Mouse (Mus musculus) forebrain, embryonic 16.5 days (tissue): ENCODE data around the gene Mesp2. TPM values are rescaled to one million over a fixed set of nuclear protein-coding genes. Genes with fewer than 3 reads are reported as not detected.

Source experiments
- ATAC-seq: fragments of 200-750 bp; cut with Nextera tagmentation; 2 replicates; pipeline ENCODE4 v1.8.0; 2017; ENCODE audit warnings: mild to moderate bottlenecking, moderate library complexity
- H3K27ac ChIP-seq: fragments of 300-500 bp; sonication (generic); 2 replicates; pipeline ENCODE4 v1.5.1; 2014; ENCODE audit warnings: low read length, control low read depth
- H3K27me3 ChIP-seq: fragments of 300-500 bp; sonication (generic); replicated peaks from 2 replicates; pipeline ENCODE4 v1.6.1; 2014; ENCODE audit warnings: low read length; ENCODE audit not compliant: control insufficient read depth, insufficient read depth
- H3K36me3 ChIP-seq: fragments of 300-500 bp; sonication (generic); 2 replicates; pipeline ENCODE4 v1.6.1; 2014; ENCODE audit not compliant: control insufficient read depth, insufficient read depth
- H3K4me1 ChIP-seq: fragments of 300-500 bp; sonication (generic); replicated peaks from 2 replicates; pipeline ENCODE4 v1.6.1; 2014; ENCODE audit warnings: low read length; ENCODE audit not compliant: control insufficient read depth, insufficient read depth
- H3K4me2 ChIP-seq: fragments of 300-500 bp; sonication (generic); 2 replicates; pipeline ENCODE4 v1.6.1; 2014; ENCODE audit warnings: mild to moderate bottlenecking, low read length, control low read depth
- H3K4me3 ChIP-seq: fragments of 300-500 bp; sonication (generic); replicated peaks from 2 replicates; pipeline ENCODE4 v1.5.1; 2014; ENCODE audit warnings: mild to moderate bottlenecking, low read length, control low read depth
- H3K9ac ChIP-seq: fragments of 300-500 bp; sonication (generic); replicated peaks from 2 replicates; pipeline ENCODE4 v1.6.1; 2014; ENCODE audit warnings: low read depth, low read length, control low read depth
- H3K9me3 ChIP-seq: fragments of 300-500 bp; sonication (generic); 2 replicates; pipeline ENCODE4 v1.6.1; 2016; ENCODE audit warnings: low read length; ENCODE audit not compliant: control insufficient read depth
- WGBS: fragments of 180-500 bp; shearing (Covaris S2); extraction: QIAGEN DNeasy Blood & Tissue Kit; methylation state at CpG from one replicate; pipeline ENCODE4 v1.1.7; 2014; 5-methylcytosine and 5-hydroxymethylcytosine counted together
- polyA plus RNA-seq: library from polyadenylated mRNA; unstranded; fragments of >200 nt; fragmentation: Nextera tagmentation; extraction: Ambion mirVana; gene quantifications from 2 replicates; pipeline ENCODE4 v1.2.1, GENCODE M21; 2015

Mesp2 gene
- polyA plus RNA-seq, 1 experiment from 2014 or later: 1.5 TPM

GRCm38 (mm10) chr7:79847456-79848451 lies 37.2 kb downstream of the Mesp2 start:
- Histone ChIP-seq H3K27ac (no peak overlapping the region), H3K27me3 (peaks cover 11% of the 10 kb centered on the region), H3K9me3 (no peaks in the 10 kb centered on the region), H3K36me3 (no peaks in the 10 kb centered on the region), H3K9ac (0 out of 2 replicates have a peak overlapping the region, but pooled peaks have one; percentile 13), H3K4me3 (peak overlapping the region; percentile 30), H3K4me1 (peaks cover 6% of the 10 kb centered on the region), H3K4me2 (peak overlapping the region; percentile 51)
- WGBS: 12% methylated on average over 50 of the region's 53 CpGs
- no peak for ATAC-seq

GRCm38 (mm10) chr7:79856305-79856704 lies 45.8 kb downstream of the Mesp2 start:
- no peaks in the 10 kb centered on the region for H3K4me1 ChIP-seq
- H3K27me3 ChIP-seq: no peaks in the 10 kb centered on the region
- no peaks in the 10 kb centered on the region for H3K36me3 ChIP-seq
- 89% methylated on average over 4 of the region's 4 CpGs for WGBS
- no peak overlapping the region for H3K4me3 ChIP-seq
- no peak overlapping the region for H3K4me2 ChIP-seq
- no peak for ATAC-seq
- no peak overlapping the region for H3K27ac ChIP-seq
- no peak overlapping the region for H3K9ac ChIP-seq
- H3K9me3 ChIP-seq: no peaks in the 10 kb centered on the region

GRCm38 (mm10) chr7:79858202-79858934 lies 47.8 kb downstream of the Mesp2 start:
- 78% methylated on average over 11 of the region's 11 CpGs for WGBS
- Histone ChIP-seq H3K4me1 (no peaks in the 10 kb centered on the region), H3K9me3 (no peaks in the 10 kb centered on the region), H3K4me2 (no peak overlapping the region), H3K36me3 (no peaks in the 10 kb centered on the region), H3K27me3 (no peaks in the 10 kb centered on the region), H3K4me3 (no peak overlapping the region), H3K9ac (no peak overlapping the region), H3K27ac (no peak overlapping the region)
- no peak for ATAC-seq

DNA sequence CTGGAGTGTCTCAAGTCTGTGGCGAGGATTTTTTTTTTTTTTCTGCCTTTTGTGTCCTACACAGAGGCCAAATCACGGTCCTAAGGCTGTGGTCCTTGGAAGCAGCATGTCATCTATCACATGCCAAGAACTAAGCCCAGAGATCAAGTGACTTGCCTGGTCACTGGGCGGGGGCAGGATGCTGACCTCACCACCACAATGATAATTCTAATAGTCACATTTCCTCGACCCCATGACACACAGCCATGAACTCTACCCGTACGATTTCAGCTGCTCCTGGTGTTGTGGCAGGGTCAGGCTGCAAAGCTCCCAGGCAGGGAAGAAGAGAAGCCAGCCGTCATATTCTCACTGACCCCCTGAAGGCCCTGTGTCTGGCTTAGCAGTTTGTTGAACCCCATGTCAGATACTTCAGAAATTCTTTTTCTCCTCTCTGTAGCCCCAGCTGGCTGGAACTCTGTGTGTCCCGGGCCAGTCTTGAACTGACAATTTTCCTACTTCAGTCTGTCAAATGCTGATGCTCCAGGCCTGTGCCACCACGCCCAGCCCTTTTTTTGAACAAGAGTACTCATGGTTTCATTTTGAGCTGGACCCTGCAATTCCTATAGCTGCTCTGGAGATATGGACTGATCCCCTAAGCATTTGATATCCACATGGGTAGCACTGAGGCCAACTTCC lies 48.6 kb downstream of the Mesp2 start:
- no peak overlapping the region for H3K4me2 ChIP-seq
- WGBS: 79% methylated on average over 9 of the region's 9 CpGs
- no peak overlapping the region for H3K4me3 ChIP-seq
- H3K36me3 ChIP-seq: no peaks in the 10 kb centered on the region
- no peaks in the 10 kb centered on the region for H3K27me3 ChIP-seq
- H3K9me3 ChIP-seq: no peaks in the 10 kb centered on the region
- no peak for ATAC-seq
- H3K9ac ChIP-seq: no peak overlapping the region
- no peaks in the 10 kb centered on the region for H3K4me1 ChIP-seq
- no peak overlapping the region for H3K27ac ChIP-seq

DNA sequence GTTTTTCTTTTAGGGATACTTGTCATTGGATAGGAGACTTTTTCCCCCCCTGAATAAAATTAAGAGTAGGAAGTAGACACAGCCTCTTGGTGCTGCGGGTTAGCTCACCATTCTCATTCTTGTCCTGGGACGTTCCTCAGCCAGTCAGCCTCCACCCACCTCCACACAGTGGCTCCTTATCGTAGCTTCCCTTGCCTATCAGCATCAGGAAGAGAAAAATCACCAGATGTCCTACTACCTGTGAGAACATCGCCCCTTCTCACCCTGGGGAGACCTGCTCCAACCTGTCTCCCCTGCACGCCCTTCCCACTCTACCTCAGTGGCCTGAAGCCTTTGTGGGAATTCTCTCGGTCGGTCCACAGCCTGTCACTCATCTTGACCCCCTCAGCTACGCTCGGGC lies 50.3 kb downstream of the Mesp2 start, which contains the start of gene Anpep:
TSS of gene Anpep (minus strand) at position 249 of the 400 bp plus-strand sequence.
- ATAC-seq: no peak
- Histone ChIP-seq H3K27me3 (no peaks in the 10 kb centered on the region), H3K4me3 (no peak within 1 kb of the TSS), H3K9ac (no peak within 1 kb of the TSS), H3K27ac (no peak within 1 kb of the TSS), H3K9me3 (no peaks in the 10 kb centered on the region), H3K36me3 (no peaks in the 10 kb centered on the region), H3K4me2 (no peak within 1 kb of the TSS), H3K4me1 (no peaks in the 10 kb centered on the region)
- WGBS: 86% methylated on average over 9 of the region's 9 CpGs

- ATAC-seq: no peak
Measured at GRCm38 (mm10) chr7:79861794-79862193, 51.3 kb downstream of the Mesp2 start.

More at GRCm38 (mm10) chr7:79861794-79862193, 51.3 kb downstream of the Mesp2 start:
- no peak overlapping the region for H3K4me2 ChIP-seq
- no peaks in the 10 kb centered on the region for H3K27me3 ChIP-seq
- H3K4me3 ChIP-seq: no peak overlapping the region
- no peaks in the 10 kb centered on the region for H3K36me3 ChIP-seq
- no peak overlapping the region for H3K27ac ChIP-seq
- H3K9me3 ChIP-seq: no peaks in the 10 kb centered on the region
- no peak overlapping the region for H3K9ac ChIP-seq
- no peaks in the 10 kb centered on the region; the same call in 1 of the 2 replicates for H3K4me1 ChIP-seq
- WGBS: 88% methylated on average over 8 of the region's 8 CpGs

Other genes starting within 250 kb of the Mesp2 start
- 2.5 and 5.1 TPM in 2 replicates for gene Rhcg, start 193.1 kb upstream of the Mesp2 start, polyA plus RNA-seq
- 2.7 and 3.5 TPM in 2 replicates for gene Ticrr, start 150.5 kb upstream of the Mesp2 start, polyA plus RNA-seq
- 2.3 TPM in 2 replicates for gene Kif7, start 95.0 kb upstream of the Mesp2 start, polyA plus RNA-seq
- gene Plin1, start 77.8 kb upstream of the Mesp2 start, polyA plus RNA-seq: not detected in 2 replicates
- gene Pex11a, start 67.6 kb upstream of the Mesp2 start, polyA plus RNA-seq: 18.0 and 18.2 TPM in 2 replicates
- 0.23 and 0.58 TPM in 2 replicates for gene Wdr93, start 67.6 kb upstream of the Mesp2 start, polyA plus RNA-seq
- not detected in 2 replicates for gene Mesp1, start 16.9 kb upstream of the Mesp2 start, polyA plus RNA-seq
- 2.1 and 3.6 TPM in 2 replicates for gene Anpep, start 50.3 kb downstream of the Mesp2 start, polyA plus RNA-seq
- gene Ap3s2, start 109.9 kb downstream of the Mesp2 start, polyA plus RNA-seq: 45.1 and 48.7 TPM in 2 replicates
- 12.5 and 14.4 TPM in 2 replicates for gene Arpin, start 124.6 kb downstream of the Mesp2 start, polyA plus RNA-seq
- gene Zfp710, start 214.1 kb downstream of the Mesp2 start, polyA plus RNA-seq: 18.7 and 19.6 TPM in 2 replicates